Mouse (Mus musculus): Measurements from ENCODE around the gene Flnb. TPM values are rescaled to one million over a fixed set of nuclear protein-coding genes. Genes with fewer than 3 reads are reported as not detected.

Gene Flnb
- polyA plus RNA-seq, 1 experiment from 2014 or later = 3.6 TPM

- WGBS (ENCODE audit: insufficient replicate concordance) = 49% methylated on average over 11 of the region's 11 CpGs
- Histone ChIP-seq H3K36me3 (replicated peaks) (no peaks in the 10 kb centered on the region), H3K9ac (no peak overlapping the region), H3K9me3 (replicated peaks) (no peaks in the 10 kb centered on the region), H3K27me3 (no peaks in the 10 kb centered on the region), H3K27ac (replicated peaks) (peak overlapping the region; percentile 69), H3K4me3 (replicated peaks) (no peak overlapping the region), H3K4me1 (replicated peaks) (peaks cover 37% of the 10 kb centered on the region), H3K4me2 (0 out of 2 replicates have a peak overlapping the region, but pooled peaks have one; percentile 19)
- peak; percentile 72 for ATAC-seq (ENCODE audit: insufficient read depth)
These were observed 35.9 kb downstream of the Flnb start for GRCm38 (mm10) chr14:7853691-7854090.

GRCm38 (mm10) chr14:7854366-7854765, 36.6 kb downstream of the Flnb start:
- Histone ChIP-seq H3K9me3 (replicated peaks) (no peaks in the 10 kb centered on the region), H3K4me2 (no peak overlapping the region), H3K36me3 (replicated peaks) (no peaks in the 10 kb centered on the region), H3K9ac (no peak overlapping the region), H3K4me3 (replicated peaks) (no peak overlapping the region), H3K27me3 (no peaks in the 10 kb centered on the region), H3K4me1 (replicated peaks) (peaks cover 37% of the 10 kb centered on the region), H3K27ac (replicated peaks) (0 out of 2 replicates have a peak overlapping the region, but pooled peaks have one; percentile 24)
- ATAC-seq (ENCODE audit: insufficient read depth) = no peak
- WGBS (ENCODE audit: insufficient replicate concordance) = 64% methylated on average over 6 of the region's 6 CpGs

- ATAC-seq (ENCODE audit: insufficient read depth) = no peak
- no peak overlapping the region for H3K9ac ChIP-seq
- no peaks in the 10 kb centered on the region for H3K27me3 ChIP-seq
- no peak overlapping the region for H3K4me2 ChIP-seq
- H3K4me3 ChIP-seq (replicated peaks) = no peak overlapping the region
- H3K27ac ChIP-seq (replicated peaks) = no peak overlapping the region
- no peaks in the 10 kb centered on the region for H3K36me3 ChIP-seq (replicated peaks)
- WGBS (ENCODE audit: insufficient replicate concordance) = 58% methylated on average over 6 of the region's 6 CpGs
- H3K9me3 ChIP-seq (replicated peaks) = no peaks in the 10 kb centered on the region
- peaks cover 37% of the 10 kb centered on the region for H3K4me1 ChIP-seq (replicated peaks)
These were observed 37.3 kb downstream of the Flnb start for GRCm38 (mm10) chr14:7855101-7855500.

GRCm38 (mm10) chr14:7855501-7855900, 37.7 kb downstream of the Flnb start:
- Histone ChIP-seq H3K27me3 (no peaks in the 10 kb centered on the region), H3K4me3 (replicated peaks) (no peak overlapping the region), H3K27ac (replicated peaks) (no peak overlapping the region), H3K4me2 (no peak overlapping the region), H3K4me1 (replicated peaks) (peaks cover 33% of the 10 kb centered on the region), H3K9me3 (replicated peaks) (no peaks in the 10 kb centered on the region), H3K36me3 (replicated peaks) (no peaks in the 10 kb centered on the region), H3K9ac (no peak overlapping the region)
- no peak for ATAC-seq (ENCODE audit: insufficient read depth)
- WGBS (ENCODE audit: insufficient replicate concordance) = 66% methylated on average over 5 of the region's 5 CpGs

- WGBS (ENCODE audit: insufficient replicate concordance) = 75% methylated on average over 10 of the region's 10 CpGs
- ATAC-seq (ENCODE audit: insufficient read depth) = no peak
- Histone ChIP-seq H3K9ac (no peak overlapping the region), H3K4me3 (replicated peaks) (no peak overlapping the region), H3K4me1 (replicated peaks) (peaks cover 25% of the 10 kb centered on the region), H3K9me3 (replicated peaks) (no peaks in the 10 kb centered on the region), H3K27me3 (no peaks in the 10 kb centered on the region), H3K27ac (replicated peaks) (no peak overlapping the region), H3K4me2 (no peak overlapping the region), H3K36me3 (replicated peaks) (no peaks in the 10 kb centered on the region)
These were observed 38.6 kb downstream of the Flnb start for GRCm38 (mm10) chr14:7856348-7856747.

GRCm38 (mm10) chr14:7857835-7858234, 40.1 kb downstream of the Flnb start:
- Histone ChIP-seq H3K9me3 (replicated peaks) (no peaks in the 10 kb centered on the region), H3K4me3 (replicated peaks) (no peak overlapping the region), H3K4me1 (replicated peaks) (peaks cover 20% of the 10 kb centered on the region), H3K27me3 (no peaks in the 10 kb centered on the region), H3K4me2 (no peak overlapping the region), H3K36me3 (replicated peaks) (no peaks in the 10 kb centered on the region), H3K9ac (no peak overlapping the region), H3K27ac (replicated peaks) (no peak overlapping the region)
- WGBS (ENCODE audit: insufficient replicate concordance) = 73% methylated on average over 3 of the region's 3 CpGs
- ATAC-seq (ENCODE audit: insufficient read depth) = no peak

GRCm38 (mm10) chr14:7858430-7858829, 40.7 kb downstream of the Flnb start:
- Histone ChIP-seq H3K9ac (no peak overlapping the region), H3K27ac (replicated peaks) (no peak overlapping the region), H3K9me3 (replicated peaks) (no peaks in the 10 kb centered on the region), H3K27me3 (no peaks in the 10 kb centered on the region), H3K4me2 (no peak overlapping the region), H3K4me1 (replicated peaks) (peaks cover 23% of the 10 kb centered on the region), H3K4me3 (replicated peaks) (no peak overlapping the region), H3K36me3 (replicated peaks) (no peaks in the 10 kb centered on the region)
- no peak for ATAC-seq (ENCODE audit: insufficient read depth)
- 25% methylated on average over 4 of the region's 4 CpGs for WGBS (ENCODE audit: insufficient replicate concordance)

GRCm38 (mm10) chr14:7860525-7861154, 42.9 kb downstream of the Flnb start:
- WGBS (ENCODE audit: insufficient replicate concordance) = 77% methylated on average over 8 of the region's 8 CpGs
- no peak overlapping the region for H3K27ac ChIP-seq (replicated peaks)
- H3K4me3 ChIP-seq (replicated peaks) = no peak overlapping the region
- no peaks in the 10 kb centered on the region for H3K36me3 ChIP-seq (replicated peaks)
- H3K4me1 ChIP-seq (replicated peaks) = peaks cover 17% of the 10 kb centered on the region
- no peak overlapping the region for H3K4me2 ChIP-seq
- ATAC-seq (ENCODE audit: insufficient read depth) = no peak
- H3K27me3 ChIP-seq = no peaks in the 10 kb centered on the region
- no peaks in the 10 kb centered on the region for H3K9me3 ChIP-seq (replicated peaks)
- H3K9ac ChIP-seq = no peak overlapping the region

- no peak overlapping the region for H3K27ac ChIP-seq (replicated peaks)
- no peak overlapping the region for H3K9ac ChIP-seq
- peaks cover 17% of the 10 kb centered on the region for H3K4me1 ChIP-seq (replicated peaks)
- no peaks in the 10 kb centered on the region for H3K9me3 ChIP-seq (replicated peaks)
- no peak overlapping the region for H3K4me3 ChIP-seq (replicated peaks)
- no peak overlapping the region for H3K4me2 ChIP-seq
- no peaks in the 10 kb centered on the region for H3K27me3 ChIP-seq
- no peak for ATAC-seq (ENCODE audit: insufficient read depth)
- 72% methylated on average over 1 of the region's 1 CpGs for WGBS (ENCODE audit: insufficient replicate concordance)
- no peaks in the 10 kb centered on the region for H3K36me3 ChIP-seq (replicated peaks)
These were observed 43.5 kb downstream of the Flnb start for GRCm38 (mm10) chr14:7861275-7861674.

- H3K9ac ChIP-seq = no peak overlapping the region
- no peak overlapping the region for H3K4me2 ChIP-seq
- no peak overlapping the region for H3K4me3 ChIP-seq (replicated peaks)
- 65% methylated on average over 2 of the region's 2 CpGs for WGBS (ENCODE audit: insufficient replicate concordance)
- H3K9me3 ChIP-seq (replicated peaks) = no peaks in the 10 kb centered on the region
- no peaks in the 10 kb centered on the region for H3K27me3 ChIP-seq
- H3K27ac ChIP-seq (replicated peaks) = no peak overlapping the region
- H3K4me1 ChIP-seq (replicated peaks) = peaks cover 17% of the 10 kb centered on the region
- ATAC-seq (ENCODE audit: insufficient read depth) = no peak
- H3K36me3 ChIP-seq (replicated peaks) = no peaks in the 10 kb centered on the region
These were observed 44.5 kb downstream of the Flnb start for GRCm38 (mm10) chr14:7862226-7862625.

- Histone ChIP-seq H3K27ac (replicated peaks) (no peak overlapping the region), H3K4me3 (replicated peaks) (no peak overlapping the region), H3K9ac (no peak overlapping the region), H3K4me2 (no peak overlapping the region), H3K27me3 (no peaks in the 10 kb centered on the region), H3K36me3 (replicated peaks) (no peaks in the 10 kb centered on the region), H3K9me3 (replicated peaks) (no peaks in the 10 kb centered on the region), H3K4me1 (replicated peaks) (peaks cover 12% of the 10 kb centered on the region; the same call in 1 of the 2 replicates)
- 63% methylated on average over 5 of the region's 5 CpGs for WGBS (ENCODE audit: insufficient replicate concordance)
- ATAC-seq (ENCODE audit: insufficient read depth) = no peak
These were observed 45.4 kb downstream of the Flnb start for GRCm38 (mm10) chr14:7863199-7863598.

Data from liver, embryonic 15.5 days (tissue).